ENCODE assay signal across 34 mouse cellular contexts in the genomic region with DNA sequence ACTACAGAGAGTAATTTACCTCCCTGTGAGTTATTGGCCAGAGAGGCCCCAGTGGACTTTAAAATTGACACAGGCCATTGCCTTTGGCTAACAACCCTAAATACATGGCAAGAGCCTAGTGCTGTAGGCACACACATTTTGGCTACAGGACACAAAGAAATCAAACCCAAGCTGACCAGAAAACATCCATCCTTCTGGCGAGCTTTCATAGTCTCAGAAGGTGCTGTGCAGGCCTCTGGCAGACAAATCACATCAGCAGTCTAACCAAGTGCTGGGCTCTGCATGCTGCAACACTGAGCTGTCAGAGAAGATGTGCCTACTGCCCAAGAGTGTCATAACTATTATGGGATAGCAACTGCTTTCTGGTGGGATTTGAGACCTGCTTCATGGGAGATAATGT. TPM values are rescaled to one million over a fixed set of nuclear protein-coding genes. Genes with fewer than 3 reads are reported as not detected.
A peak's percentile ranks its signal among the peaks of the same experiment; 100 is the strongest.
DNase-seq lines count a peak whose midpoint lies in the region; ATAC-seq and TF ChIP-seq lines count a peak whose summit lies in the region.
"Had no signal": no experiment of that assay in that cellular context is flagged by ENCODE, and none has a peak within 500 bp of the region (broad histone marks: within the 10 kb centered on the region; RNA-seq: fewer than 3 reads in every experiment).

No protein-coding gene starts in this region.

- no peaks in the 10 kb centered on the region for H3K4me1 ChIP-seq in hindbrain, embryonic 16.5 days (ENCODE audit: control insufficient read depth, insufficient read depth, low read depth, low read length)
- no peaks in the 10 kb centered on the region for H3K4me1 ChIP-seq in hindbrain, embryonic 14.5 days (replicated peaks; ENCODE audit: control insufficient read depth, insufficient read depth, low read length)
- H3K4me1 ChIP-seq in midbrain, postnatal 0 days (ENCODE audit: insufficient read depth, low read length), result no peaks in the 10 kb centered on the region
- H3K4me1 ChIP-seq in midbrain, embryonic 10.5 days, result 0 out of 2 replicates have a peak, but pooled peaks cover 3% of the 10 kb centered on the region
- H3K4me1 ChIP-seq: forebrain, embryonic 12.5 days; forebrain, embryonic 15.5 days; heart, embryonic 10.5 days; heart, embryonic 13.5 days had no signal

- DNase-seq in heart, adult 11 months, result peak; percentile 54
- no peak for DNase-seq in heart, postnatal 36 days
- no peak for DNase-seq in hindbrain, embryonic 14.5 days (ENCODE audit: low spot score)
- DNase-seq in midbrain, postnatal 0 days (ENCODE audit: low spot score), result peak; percentile 50
- no peak for DNase-seq in midbrain, embryonic 10.5 days (ENCODE audit: low spot score)
- DNase-seq: adrenal gland, adult 2 months; adrenal gland, postnatal 14 days; cerebellum, adult 11 months; cerebellum, adult 2 months; cerebellum, adult 9-11 months; embryo, embryonic 11 days; gastrocnemius, postnatal 25 days; heart, adult 2 months; heart, postnatal 14 days; kidney, adult 18-20 months had no signal

- ATAC-seq in hindbrain, embryonic 16.5 days, result peak; percentile 52; the same call in 1 of the 2 replicates
- no peak for ATAC-seq in hindbrain, embryonic 14.5 days (ENCODE audit: low FRiP score)
- no peak for ATAC-seq in midbrain, postnatal 0 days (ENCODE audit: low FRiP score)
- ATAC-seq: CD4-positive, CD25-positive, alpha-beta regulatory T cell, adult 4 months; forebrain, embryonic 15.5 days; inflammation-experienced regulatory T-cells, adult 6 months; intestine, embryonic 16.5 days had no signal

- no peak for TF ChIP-seq CTCF in midbrain, postnatal 0 days (IDR thresholded peaks at IDR 0.05)

- H3K4me3 ChIP-seq in hindbrain, embryonic 16.5 days (ENCODE audit: low read length), result no peak overlapping the region
- H3K4me3 ChIP-seq in hindbrain, embryonic 14.5 days (replicated peaks; ENCODE audit: low read length), result no peak overlapping the region
- no peak overlapping the region for H3K4me3 ChIP-seq in midbrain, postnatal 0 days (ENCODE audit: low read depth, low read length)
- no peak overlapping the region for H3K4me3 ChIP-seq in midbrain, embryonic 10.5 days
- H3K4me3 ChIP-seq: embryonic facial prominence, embryonic 10.5 days; embryonic facial prominence, embryonic 13.5 days; erythroblast, embryonic 14.5 days; forebrain, embryonic 12.5 days; forebrain, embryonic 15.5 days; heart, adult 2 months; heart, embryonic 10.5 days; heart, embryonic 13.5 days had no signal

- no peak overlapping the region for H3K4me2 ChIP-seq in hindbrain, embryonic 16.5 days (ENCODE audit: low read length)
- no peak overlapping the region for H3K4me2 ChIP-seq in hindbrain, embryonic 14.5 days (replicated peaks)
- H3K4me2 ChIP-seq in midbrain, postnatal 0 days (ENCODE audit: low read depth, low read length, poor library complexity, severe bottlenecking), result no peak overlapping the region
- H3K4me2 ChIP-seq: embryonic facial prominence, embryonic 13.5 days; forebrain, embryonic 12.5 days; forebrain, embryonic 15.5 days; heart, embryonic 13.5 days had no signal

- no peaks in the 10 kb centered on the region for H3K9me3 ChIP-seq in hindbrain, embryonic 16.5 days (ENCODE audit: control insufficient read depth, low read length)
- no peaks in the 10 kb centered on the region for H3K9me3 ChIP-seq in hindbrain, embryonic 14.5 days (ENCODE audit: control insufficient read depth, low read length)
- no peaks in the 10 kb centered on the region for H3K9me3 ChIP-seq in midbrain, postnatal 0 days (ENCODE audit: low read length)
- H3K9me3 ChIP-seq in midbrain, embryonic 10.5 days (replicated peaks), result no peaks in the 10 kb centered on the region; the same call in none of the 2 replicates
- H3K9me3 ChIP-seq: embryonic facial prominence, embryonic 10.5 days; embryonic facial prominence, embryonic 13.5 days; forebrain, embryonic 15.5 days had no signal

- no peaks in the 10 kb centered on the region for H3K36me3 ChIP-seq in hindbrain, embryonic 16.5 days (ENCODE audit: control insufficient read depth, insufficient read depth, low read length)
- no peaks in the 10 kb centered on the region for H3K36me3 ChIP-seq in hindbrain, embryonic 14.5 days (replicated peaks; ENCODE audit: control insufficient read depth, insufficient read depth)
- no peaks in the 10 kb centered on the region for H3K36me3 ChIP-seq in midbrain, postnatal 0 days (ENCODE audit: insufficient read depth, low read length)
- no peaks in the 10 kb centered on the region for H3K36me3 ChIP-seq in midbrain, embryonic 10.5 days
- H3K36me3 ChIP-seq: embryonic facial prominence, embryonic 10.5 days; embryonic facial prominence, embryonic 13.5 days; forebrain, embryonic 12.5 days; forebrain, embryonic 15.5 days; heart, embryonic 10.5 days; heart, embryonic 13.5 days had no signal

- H3K9ac ChIP-seq in hindbrain, embryonic 16.5 days (ENCODE audit: low read depth, low read length), result no peak overlapping the region
- H3K9ac ChIP-seq in hindbrain, embryonic 14.5 days, result no peak overlapping the region
- no peak overlapping the region for H3K9ac ChIP-seq in midbrain, postnatal 0 days (replicated peaks; ENCODE audit: low read length, poor library complexity, severe bottlenecking)
- H3K9ac ChIP-seq: embryonic facial prominence, embryonic 13.5 days; forebrain, embryonic 12.5 days; forebrain, embryonic 15.5 days; heart, embryonic 13.5 days had no signal

- H3K27ac ChIP-seq in hindbrain, embryonic 16.5 days (ENCODE audit: low read depth, low read length), result no peak overlapping the region
- no peak overlapping the region for H3K27ac ChIP-seq in hindbrain, embryonic 14.5 days
- H3K27ac ChIP-seq in midbrain, postnatal 0 days (ENCODE audit: low read depth, low read length), result no peak overlapping the region
- no peak overlapping the region for H3K27ac ChIP-seq in midbrain, embryonic 10.5 days (replicated peaks)
- H3K27ac ChIP-seq: embryonic facial prominence, embryonic 10.5 days; embryonic facial prominence, embryonic 13.5 days; forebrain, embryonic 12.5 days; forebrain, embryonic 15.5 days; heart, adult 2 months; heart, embryonic 10.5 days; heart, embryonic 13.5 days had no signal

- intact Hi-C loops in heart, postnatal 36 days (cut with DNase I), result no loop called here

- no peaks in the 10 kb centered on the region for H3K27me3 ChIP-seq in hindbrain, embryonic 16.5 days (replicated peaks; ENCODE audit: control insufficient read depth, insufficient read depth, low read length)
- H3K27me3 ChIP-seq in hindbrain, embryonic 14.5 days (ENCODE audit: control insufficient read depth, insufficient read depth, low read length), result no peaks in the 10 kb centered on the region
- H3K27me3 ChIP-seq in midbrain, postnatal 0 days (ENCODE audit: insufficient read depth, low read length), result no peaks in the 10 kb centered on the region
- no peaks in the 10 kb centered on the region for H3K27me3 ChIP-seq in midbrain, embryonic 10.5 days (ENCODE audit: low read depth, poor library complexity, severe bottlenecking)
- H3K27me3 ChIP-seq: embryonic facial prominence, embryonic 13.5 days; forebrain, embryonic 12.5 days; forebrain, embryonic 15.5 days; heart, embryonic 13.5 days had no signal

- WGBS in hindbrain, embryonic 16.5 days, result 71% methylated on average over 1 of the region's 1 CpGs
- WGBS in hindbrain, embryonic 14.5 days, result 45% methylated on average over 1 of the region's 1 CpGs
- 76% methylated on average over 1 of the region's 1 CpGs for WGBS in midbrain, postnatal 0 days
- 73% methylated on average over 1 of the region's 1 CpGs for WGBS in midbrain, embryonic 10.5 days

RNA-seq across cellular contexts. Expression of a gene that starts 34.7 kb away (rescaled TPM):
- not detected for total RNA-seq in heart, postnatal 36 days (2021)
- polyA plus RNA-seq in hindbrain, embryonic 16.5 days (2015; fragmentation: Nextera tagmentation; extraction: Ambion mirVana), result 25.7 and 30.3 TPM in 2 replicates
- 28.7 and 30.6 TPM in 2 replicates for polyA plus RNA-seq in hindbrain, embryonic 14.5 days (2014; fragmentation: Nextera tagmentation; extraction: Ambion mirVana)
- total RNA-seq in midbrain, postnatal 0 days (2014; rRNA removed), result 122 and 129 TPM in 2 replicates
- polyA plus RNA-seq in midbrain, postnatal 0 days (2015; fragmentation: Nextera tagmentation; extraction: Ambion mirVana), result 37.6 and 39.9 TPM in 2 replicates
- polyA plus RNA-seq in midbrain, embryonic 10.5 days (2016; fragmentation: Nextera tagmentation; extraction: Ambion mirVana), result 1.8 and 2.8 TPM in 2 replicates
- total RNA-seq: heart, adult 2 months; heart, postnatal 14 days; hematopoietic stem cell, adult 5-6 weeks; MEL had no signal
- polyA plus RNA-seq: C2C12; CD4-positive, CD25-positive, alpha-beta regulatory T cell, adult 4 months; erythroblast, embryonic 14.5 days had no signal

RNA-seq across cellular contexts. Expression of a gene that starts 58.4 kb away (rescaled TPM):
- total RNA-seq in heart, postnatal 36 days (2021), result not detected
- not detected in 2 replicates for polyA plus RNA-seq in hindbrain, embryonic 16.5 days (2015; fragmentation: Nextera tagmentation; extraction: Ambion mirVana)
- polyA plus RNA-seq in hindbrain, embryonic 14.5 days (2014; fragmentation: Nextera tagmentation; extraction: Ambion mirVana), result not detected in 2 replicates
- not detected in 2 replicates for total RNA-seq in midbrain, postnatal 0 days (2014; rRNA removed)
- not detected in 2 replicates for polyA plus RNA-seq in midbrain, postnatal 0 days (2015; fragmentation: Nextera tagmentation; extraction: Ambion mirVana)
- not detected in 2 replicates for polyA plus RNA-seq in midbrain, embryonic 10.5 days (2016; fragmentation: Nextera tagmentation; extraction: Ambion mirVana)
- total RNA-seq: adrenal gland, adult 2 months; adrenal gland, postnatal 14 days; adrenal gland, postnatal 4 days; gastrocnemius, adult 8-10 months; gastrocnemius, postnatal 25 days; heart, adult 2 months; heart, postnatal 14 days; hematopoietic stem cell, adult 5-6 weeks; MEL had no signal
- polyA plus RNA-seq: adrenal gland, adult 2 months; C2C12; CD4-positive, CD25-positive, alpha-beta regulatory T cell, adult 4 months; cerebellum, adult 2 months; cortical plate, adult 2 months; embryonic facial prominence, embryonic 10.5 days; embryonic facial prominence, embryonic 13.5 days; erythroblast, embryonic 14.5 days; forebrain, embryonic 12.5 days; forebrain, embryonic 15.5 days; gonadal fat pad, adult 2 months; heart, adult 2 months; heart, embryonic 10.5 days; heart, embryonic 13.5 days; heart, embryonic 16.5 days; inflammation-experienced regulatory T-cells, adult 6 months; intestine, embryonic 16.5 days had no signal

Comparison
In these comparisons a context has a peak if more than half of its experiments do, and no peak if none do; other contexts are left out.
1. DNase-seq: peak in heart, adult 11 months (single experiment) and midbrain, postnatal 0 days (single experiment); none in heart, postnatal 36 days (0 of 2), hindbrain, embryonic 14.5 days (single experiment) and midbrain, embryonic 10.5 days (single experiment).